Mouse (Mus musculus) erythroblast, adult 5-6 weeks (primary cell): ENCODE results near the gene Slc3a2. TPM values are rescaled to one million over a fixed set of nuclear protein-coding genes. Genes with fewer than 3 reads are reported as not detected.

Source experiments
- ATAC-seq: replicated peaks from 2 replicates; pipeline ENCODE4 v1.8.0; 2016; ENCODE audit warnings: moderate number of reproducible peaks, mild to moderate bottlenecking, moderate TSS enrichment, inconsistent platforms; ENCODE audit not compliant: poor library complexity, low FRiP score, severe bottlenecking
- total RNA-seq, 2 experiments: library from RNA; stranded (forward) in 1 of 2; stranded (reverse) in 1 of 2; fragments of 150-400 nt in 1 of 2; fragments of 200-764, 138-1000 nt in 1 of 2; gene quantifications; 2 replicates each; pipeline versions ENCODE4 v1.2.3 to v1.2.4; 2015 to 2017; ENCODE audit warnings: low replicate concordance in 2 of 2

Slc3a2 gene
- total RNA-seq, 2 experiments from 2014 or later: 150 to 337 TPM

- peak; percentile 26; the same call in 1 of the 2 replicates for ATAC-seq
These were observed 10.3 kb downstream of the Slc3a2 start for GRCm38 (mm10) chr19:8712870-8713305.

GRCm38 (mm10) chr19:8711949-8712869 lies 11.0 kb downstream of the Slc3a2 start:
- ATAC-seq: no peak

GRCm38 (mm10) chr19:8711506-8711905 lies 11.7 kb downstream of the Slc3a2 start:
- ATAC-seq: no peak

- ATAC-seq: no peak
These were observed 13.1 kb downstream of the Slc3a2 start for GRCm38 (mm10) chr19:8710057-8710456.

- no peak for ATAC-seq
These were observed 14.2 kb downstream of the Slc3a2 start for GRCm38 (mm10) chr19:8708954-8709353.

- peak; percentile 41; the same call in 1 of the 2 replicates for ATAC-seq
These were observed 16.2 kb downstream of the Slc3a2 start for GRCm38 (mm10) chr19:8706930-8707329.

GRCm38 (mm10) chr19:8706132-8706667 lies 17.0 kb downstream of the Slc3a2 start:
- ATAC-seq: no peak

- no peak for ATAC-seq
These were observed 18.0 kb downstream of the Slc3a2 start for GRCm38 (mm10) chr19:8705026-8705708.

- no peak for ATAC-seq
These were observed 19.6 kb downstream of the Slc3a2 start for GRCm38 (mm10) chr19:8703571-8703970.

- ATAC-seq: no peak
These were observed 20.7 kb downstream of the Slc3a2 start for GRCm38 (mm10) chr19:8702458-8702857.

- ATAC-seq: no peak
These were observed 23.5 kb downstream of the Slc3a2 start for GRCm38 (mm10) chr19:8699652-8700051.

GRCm38 (mm10) chr19:8695330-8695729 lies 27.8 kb downstream of the Slc3a2 start:
- ATAC-seq: peak; percentile 84

- no peak for ATAC-seq
These were observed 30.4 kb downstream of the Slc3a2 start for GRCm38 (mm10) chr19:8692740-8693139.

- ATAC-seq: no peak
These were observed 31.2 kb downstream of the Slc3a2 start for GRCm38 (mm10) chr19:8691871-8692539.

GRCm38 (mm10) chr19:8683627-8684026 lies 39.5 kb downstream of the Slc3a2 start:
- no peak for ATAC-seq

- ATAC-seq: peak; percentile 66
These were observed 40.2 kb downstream of the Slc3a2 start for GRCm38 (mm10) chr19:8682996-8683395.

GRCm38 (mm10) chr19:8681633-8682362 lies 41.4 kb downstream of the Slc3a2 start:
- no peak for ATAC-seq

GRCm38 (mm10) chr19:8679031-8679779 lies 44.0 kb downstream of the Slc3a2 start:
- no peak for ATAC-seq
